Mouse (Mus musculus) limb, embryonic 10.5 days (tissue): ENCODE measurements around the gene 1810037I17Rik. TPM values are rescaled to one million over a fixed set of nuclear protein-coding genes. Genes with fewer than 3 reads are reported as not detected.

Experiments used
- DNase-seq: peaks from one replicate; pipeline ENCODE4 v3.0.0-alpha.2; 2017; ENCODE audit warnings: low spot score
- H3K27ac ChIP-seq: fragments of 300-500 bp; sonication (generic); 2 replicates; pipeline ENCODE4 v1.5.1; 2016; ENCODE audit warnings: mild to moderate bottlenecking
- H3K27me3 ChIP-seq: fragments of 300-500 bp; sonication (generic); 2 replicates; pipeline ENCODE4 v1.6.1; 2016; ENCODE audit warnings: low read depth, mild to moderate bottlenecking; ENCODE audit not compliant: poor library complexity, severe bottlenecking
- H3K36me3 ChIP-seq: fragments of 300-500 bp; sonication (generic); 2 replicates; pipeline ENCODE4 v1.6.1; 2016; ENCODE audit warnings: mild to moderate bottlenecking, moderate library complexity
- H3K4me1 ChIP-seq: fragments of 300-500 bp; sonication (generic); 2 replicates; pipeline ENCODE4 v1.6.1; 2016
- H3K4me3 ChIP-seq: fragments of 300-500 bp; sonication (generic); 2 replicates; pipeline ENCODE4 v1.5.1; 2016; ENCODE audit warnings: mild to moderate bottlenecking, moderate library complexity
- H3K9me3 ChIP-seq: fragments of 300-500 bp; sonication (generic); replicated peaks from 2 replicates; pipeline ENCODE4 v1.6.1; 2016; ENCODE audit warnings: mild to moderate bottlenecking
- WGBS: fragments of 180-500 bp; shearing (Covaris S2); methylation state at CpG from one replicate; pipeline ENCODE4 v1.1.7; 2016; 5-methylcytosine and 5-hydroxymethylcytosine counted together
- polyA plus RNA-seq: library from polyadenylated mRNA; unstranded; fragments of >200 nt; fragmentation: Nextera tagmentation; extraction: Ambion mirVana; gene quantifications from 2 replicates; pipeline ENCODE4 v1.2.1, GENCODE M21; 2016

The 1810037I17Rik gene
- polyA plus RNA-seq, 1 experiment from 2014 or later: 59.2 TPM

DNA sequence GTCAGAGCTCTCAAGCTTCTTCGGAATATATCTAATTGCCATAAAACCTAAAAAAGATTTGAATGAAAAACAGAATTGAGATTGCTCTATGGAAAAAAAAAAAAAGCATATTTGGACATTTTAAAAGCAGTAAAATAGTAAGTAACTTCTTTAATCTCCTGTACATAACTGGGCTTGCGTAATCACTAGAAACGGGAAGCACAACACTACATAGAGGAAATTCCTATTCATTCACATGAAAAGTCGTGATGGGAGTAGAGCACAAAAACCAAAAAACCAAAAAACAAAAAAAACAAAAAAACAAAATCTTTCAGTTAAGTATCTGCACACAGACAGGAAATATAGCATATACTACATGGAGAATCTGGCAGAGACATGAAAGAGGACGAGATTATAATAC lies 40.3 kb downstream of the 1810037I17Rik start:
- Histone ChIP-seq H3K4me3 (no peak overlapping the region), H3K36me3 (peaks cover 16% of the 10 kb centered on the region), H3K9me3 (no peaks in the 10 kb centered on the region), H3K27me3 (no peaks in the 10 kb centered on the region), H3K4me1 (peaks cover 6% of the 10 kb centered on the region; the same call in 1 of the 2 replicates), H3K27ac (no peak overlapping the region)
- no peak for DNase-seq
- WGBS: 94% methylated on average over 5 of the region's 5 CpGs

DNA sequence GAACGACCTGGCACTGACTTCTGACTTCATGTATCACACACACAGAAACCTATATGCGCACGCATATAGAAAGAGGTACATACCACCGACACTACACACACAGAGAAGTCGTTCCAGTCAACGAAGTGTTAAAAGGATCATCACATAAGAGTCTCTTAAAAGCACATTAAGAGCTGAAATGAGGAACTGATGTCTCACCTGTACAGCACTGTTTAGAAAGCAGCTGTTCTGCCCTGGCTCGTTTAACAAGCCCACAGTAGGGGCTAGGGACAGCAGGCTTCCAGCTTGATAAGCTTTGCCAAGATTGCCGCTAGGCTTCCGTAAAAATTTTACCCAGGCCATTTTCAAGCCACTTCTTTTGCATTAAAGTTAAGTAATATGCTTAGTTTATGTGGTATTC lies 44.4 kb downstream of the 1810037I17Rik start:
- DNase-seq: no peak
- Histone ChIP-seq H3K27ac (no peak overlapping the region), H3K4me1 (peaks cover 26% of the 10 kb centered on the region), H3K9me3 (no peaks in the 10 kb centered on the region), H3K36me3 (peaks cover 7% of the 10 kb centered on the region), H3K27me3 (no peaks in the 10 kb centered on the region), H3K4me3 (no peak overlapping the region)
- WGBS: 92% methylated on average over 9 of the region's 9 CpGs

GRCm38 (mm10) chr3:122972126-122972822 lies 48.3 kb downstream of the 1810037I17Rik start:
- Histone ChIP-seq H3K36me3 (peaks cover 7% of the 10 kb centered on the region), H3K4me1 (peaks cover 23% of the 10 kb centered on the region), H3K9me3 (no peaks in the 10 kb centered on the region), H3K4me3 (no peak overlapping the region), H3K27me3 (no peaks in the 10 kb centered on the region), H3K27ac (no peak overlapping the region)
- 36% methylated on average over 3 of the region's 3 CpGs for WGBS
- DNase-seq: no peak

- no peak overlapping the region for H3K4me3 ChIP-seq
- H3K27ac ChIP-seq: no peak overlapping the region
- H3K4me1 ChIP-seq: peaks cover 19% of the 10 kb centered on the region
- H3K36me3 ChIP-seq: peaks cover 3% of the 10 kb centered on the region; the same call in 1 of the 2 replicates
- H3K9me3 ChIP-seq: no peaks in the 10 kb centered on the region
- DNase-seq: no peak
- no peaks in the 10 kb centered on the region for H3K27me3 ChIP-seq
- 92% methylated on average over 3 of the region's 3 CpGs for WGBS
Observed at GRCm38 (mm10) chr3:122974833-122975232, 50.8 kb downstream of the 1810037I17Rik start.

- no peaks in the 10 kb centered on the region for H3K27me3 ChIP-seq
- peaks cover 19% of the 10 kb centered on the region for H3K4me1 ChIP-seq
- WGBS: 91% methylated on average over 4 of the region's 4 CpGs
- no peak overlapping the region for H3K27ac ChIP-seq
- no peak overlapping the region for H3K4me3 ChIP-seq
- no peaks in the 10 kb centered on the region for H3K9me3 ChIP-seq
- peaks cover 3% of the 10 kb centered on the region; the same call in 1 of the 2 replicates for H3K36me3 ChIP-seq
- no peak for DNase-seq
Observed at GRCm38 (mm10) chr3:122975363-122975762, 51.4 kb downstream of the 1810037I17Rik start.

Other genes starting within 250 kb of the 1810037I17Rik start
- 2.6 and 2.7 TPM in 2 replicates for gene Pde5a, start 195.3 kb upstream of the 1810037I17Rik start, polyA plus RNA-seq
- gene Fabp2, start 29.1 kb upstream of the 1810037I17Rik start, polyA plus RNA-seq: not detected in 2 replicates
- not detected in 2 replicates for gene Gm10959, start 4.8 kb upstream of the 1810037I17Rik start, polyA plus RNA-seq
- 5.4 and 6.3 TPM in 2 replicates for gene Usp53, start 60.3 kb downstream of the 1810037I17Rik start, polyA plus RNA-seq
- 0.11 TPM in 1 of 2 replicates, not detected in the other for gene Myoz2, start 110.8 kb downstream of the 1810037I17Rik start, polyA plus RNA-seq